Mouse (Mus musculus): ENCODE data around the gene Ncaph. TPM values are rescaled to one million over a fixed set of nuclear protein-coding genes. Genes with fewer than 3 reads are reported as not detected.

The Ncaph gene
- total and polyA plus RNA-seq, 3 experiments = 37.5 to 49.4 TPM; not detected in 1

DNA sequence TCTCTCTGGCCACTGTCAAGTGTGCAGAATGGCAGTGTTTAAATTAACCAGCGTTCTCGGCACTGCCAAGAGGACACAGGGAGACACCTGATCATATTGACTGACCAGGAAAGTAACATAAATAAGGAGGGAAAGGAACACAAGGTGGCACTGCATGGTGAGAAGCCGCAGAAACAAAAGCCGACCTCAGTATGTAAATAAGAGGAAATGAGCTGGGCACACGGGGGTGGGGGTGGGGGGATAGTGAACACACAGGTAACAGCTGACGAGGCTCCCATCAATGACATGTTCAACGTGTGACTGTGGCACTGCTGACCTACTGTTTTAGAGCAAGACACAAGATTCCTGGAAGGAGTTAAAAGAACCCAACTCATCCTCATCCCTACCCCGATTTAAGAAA lies 2.4 kb downstream of the Ncaph start:
- no peak overlapping the region for H3K9ac ChIP-seq (ENCODE audit: control insufficient read depth, low read depth, low read length, poor library complexity, severe bottlenecking)
- no peaks in the 10 kb centered on the region for H3K27me3 ChIP-seq (ENCODE audit: control insufficient read depth in 1 of 2, insufficient read depth in 2 of 2, low read length in 2 of 2)
- TF ChIP-seq USF1 (IDR thresholded peaks at IDR 0.05; ENCODE audit: low read depth, low read length) = no peak
- TF ChIP-seq HCFC1 (IDR thresholded peaks at IDR 0.05; ENCODE audit: low read depth, low read length) = no peak
- TF ChIP-seq TAL1 (IDR thresholded peaks at IDR 0.05; ENCODE audit: low read length) = no peak
- no peak for TF ChIP-seq MAX (IDR thresholded peaks at IDR 0.05; ENCODE audit: low read length)
- no peak for TF ChIP-seq NRF1 (IDR thresholded peaks at IDR 0.05; ENCODE audit: insufficient read depth, low read depth, low read length, poor library complexity, severe bottlenecking)
- DNase-seq (ENCODE audit: low read depth, low spot score) = no peak
- H3K9me3 ChIP-seq (replicated peaks; ENCODE audit: insufficient read depth, low read length) = no peaks in the 10 kb centered on the region
- H3K79me2 ChIP-seq (ENCODE audit: control insufficient read depth, insufficient read depth, low read length, poor library complexity) = peaks cover 56% of the 10 kb centered on the region
- no peak overlapping the region for H3K4me3 ChIP-seq (ENCODE audit: control insufficient read depth in 1 of 2, insufficient read depth in 1 of 2, low read depth in 2 of 2, low read length in 2 of 2)
- peaks cover 14 to 29% of the 10 kb centered on the region in 2 experiments for H3K4me1 ChIP-seq (ENCODE audit: control insufficient read depth in 1 of 2, insufficient read depth in 2 of 2, low read length in 2 of 2)
- peaks cover 2 to 25% of the 10 kb centered on the region in 2 experiments; a peak in 3 of 4 replicates for H3K36me3 ChIP-seq (ENCODE audit: control insufficient read depth in 1 of 2, insufficient read depth in 2 of 2, low read length in 2 of 2)
- H3K27ac ChIP-seq (ENCODE audit: control insufficient read depth, low read depth, low read length) = no peak overlapping the region

DNA sequence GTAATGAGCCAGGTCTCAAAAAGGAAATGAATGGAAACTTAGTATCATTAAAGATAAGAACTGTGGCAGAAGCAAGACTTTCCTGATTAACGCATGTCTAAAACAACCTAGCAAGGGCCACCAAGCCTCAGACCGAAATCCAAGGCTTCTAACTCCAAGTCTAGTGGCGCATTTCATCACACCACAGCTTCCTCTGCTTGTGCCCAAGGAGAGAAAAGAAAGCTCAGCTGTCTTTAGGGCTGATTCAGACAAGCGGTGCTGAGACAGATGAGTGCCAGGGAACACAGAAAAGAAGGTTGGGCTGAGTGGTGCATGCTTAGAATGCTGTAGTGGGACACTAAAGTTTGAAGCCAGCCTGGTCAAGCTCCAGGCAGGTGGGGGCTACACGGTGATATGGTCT lies 4.8 kb downstream of the Ncaph start:
- Histone ChIP-seq H3K4me1 (ENCODE audit: control insufficient read depth in 1 of 2, insufficient read depth in 2 of 2, low read length in 2 of 2) (peaks cover 13 to 24% of the 10 kb centered on the region in 2 experiments), H3K9me3 (replicated peaks; ENCODE audit: insufficient read depth, low read length) (no peaks in the 10 kb centered on the region), H3K9ac (ENCODE audit: control insufficient read depth, low read depth, low read length, poor library complexity, severe bottlenecking) (no peak overlapping the region), H3K27ac (ENCODE audit: control insufficient read depth, low read depth, low read length) (no peak overlapping the region), H3K4me3 (ENCODE audit: control insufficient read depth in 1 of 2, insufficient read depth in 1 of 2, low read depth in 2 of 2, low read length in 2 of 2) (no peak overlapping the region), H3K36me3 (ENCODE audit: control insufficient read depth in 1 of 2, insufficient read depth in 2 of 2, low read length in 2 of 2) (peaks cover 6 to 15% of the 10 kb centered on the region in 2 experiments), H3K79me2 (ENCODE audit: control insufficient read depth, insufficient read depth, low read length, poor library complexity) (peaks cover 54% of the 10 kb centered on the region), H3K27me3 (ENCODE audit: control insufficient read depth in 1 of 2, insufficient read depth in 2 of 2, low read length in 2 of 2) (no peaks in the 10 kb centered on the region)
- DNase-seq (ENCODE audit: low read depth, low spot score) = peak; percentile 52
- TF ChIP-seq ETS1 (IDR thresholded peaks at IDR 0.05; ENCODE audit: low read depth, low read length) (peak; percentile 8; the same call in 1 of the 2 replicates), SIN3A (IDR thresholded peaks at IDR 0.05; ENCODE audit: low read length) (0 out of 2 replicates have a peak, but pooled peaks have one; percentile 22), GATA1 (IDR thresholded peaks at IDR 0.05; ENCODE audit: low read depth, low read length) (no peak)

DNA sequence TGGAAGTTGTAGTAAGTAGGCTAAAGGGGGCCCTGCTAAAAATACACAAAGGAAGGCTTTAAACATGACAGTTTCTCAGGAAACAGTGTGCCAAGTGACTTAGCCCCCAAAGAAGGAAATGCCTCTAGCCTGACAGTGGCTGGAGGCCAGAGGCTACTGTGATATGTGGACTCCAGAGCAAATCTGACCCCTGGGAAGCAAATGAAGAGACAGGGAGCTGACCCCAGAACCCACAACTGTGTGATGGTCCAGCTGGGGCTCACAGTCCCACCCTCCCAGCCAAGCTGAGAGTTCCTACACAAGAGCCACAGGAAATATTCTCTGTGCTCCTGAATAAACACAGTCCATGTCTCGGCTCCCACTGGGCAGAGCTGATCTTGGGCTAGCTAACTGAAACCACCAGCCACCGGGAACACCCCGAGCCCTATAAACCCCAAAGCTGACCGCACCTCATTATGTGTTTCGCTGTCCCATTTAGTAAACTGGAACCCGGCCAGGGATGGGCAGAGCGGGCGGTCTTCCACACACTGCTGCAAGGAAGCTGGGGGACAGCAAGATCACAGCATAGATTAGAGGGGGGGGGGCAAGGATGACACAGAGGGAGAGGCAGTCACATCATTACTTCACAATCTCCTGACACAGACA lies 12.0 kb downstream of the Ncaph start:
- Histone ChIP-seq H3K4me3 (ENCODE audit: control insufficient read depth in 1 of 2, insufficient read depth in 1 of 2, low read depth in 2 of 2, low read length in 2 of 2) (no peak overlapping the region), H3K9ac (ENCODE audit: control insufficient read depth, low read depth, low read length, poor library complexity, severe bottlenecking) (no peak overlapping the region), H3K27me3 (ENCODE audit: control insufficient read depth in 1 of 2, insufficient read depth in 2 of 2, low read length in 2 of 2) (no peaks in the 10 kb centered on the region), H3K79me2 (ENCODE audit: control insufficient read depth, insufficient read depth, low read length, poor library complexity) (no peaks in the 10 kb centered on the region), H3K27ac (ENCODE audit: control insufficient read depth, low read depth, low read length) (no peak overlapping the region), H3K36me3 (ENCODE audit: control insufficient read depth in 1 of 2, insufficient read depth in 2 of 2, low read length in 2 of 2) (peaks cover 0 to 14% of the 10 kb centered on the region in 2 experiments; a peak in 2 of 4 replicates), H3K4me1 (ENCODE audit: control insufficient read depth in 1 of 2, insufficient read depth in 2 of 2, low read length in 2 of 2) (no peaks in the 10 kb centered on the region), H3K9me3 (replicated peaks; ENCODE audit: insufficient read depth, low read length) (no peaks in the 10 kb centered on the region)
- DNase-seq (ENCODE audit: low read depth, low spot score) = no peak
- no peak for TF ChIP-seq ELF1 (IDR thresholded peaks at IDR 0.05; ENCODE audit: low read depth, low read length)
- no peak for TF ChIP-seq MYC (IDR thresholded peaks at IDR 0.05; ENCODE audit: low read depth, low read length)
- TF ChIP-seq ZNF384 (IDR thresholded peaks at IDR 0.05; ENCODE audit: low read depth, low read length) = no peak
- no peak for TF ChIP-seq POLR2A (IDR thresholded peaks at IDR 0.05; ENCODE audit: control insufficient read depth in 1 of 2, insufficient read depth in 1 of 2, low read depth in 1 of 2, low read length in 2 of 2, poor library complexity in 1 of 2)
- TF ChIP-seq MAX (IDR thresholded peaks at IDR 0.05; ENCODE audit: low read length) = no peak
- TF ChIP-seq USF1 (IDR thresholded peaks at IDR 0.05; ENCODE audit: low read depth, low read length) = no peak
- TF ChIP-seq ETS1 (IDR thresholded peaks at IDR 0.05; ENCODE audit: low read depth, low read length) = no peak
- TF ChIP-seq TCF12 (IDR thresholded peaks at IDR 0.05; ENCODE audit: low read depth, low read length) = no peak

Measured in MEL (cell line).